ENCODE assay signal across 8 mouse cellular contexts in genomic region chr5:67427443-67428360, GRCm38 (mm10). TPM values are rescaled to one million over a fixed set of nuclear protein-coding genes. Genes with fewer than 3 reads are reported as not detected.
DNase-seq lines count a peak whose midpoint lies in the region; ATAC-seq lines count a peak whose summit lies in the region.

Gene Bend4, minus strand, starts transcription at chr5:67428310.

- H3K9ac ChIP-seq in intestine, embryonic 14.5 days (ENCODE audit: low read length): peak within 1 kb of the TSS; percentile 56

- peak within 1 kb of the TSS; percentile 65 for H3K4me3 ChIP-seq in intestine, embryonic 14.5 days (ENCODE audit: low read depth, low read length)

- peaks cover 15% of the 10 kb centered on the region for H3K27me3 ChIP-seq in intestine, embryonic 14.5 days (replicated peaks; ENCODE audit: control insufficient read depth, insufficient read depth, low read length)

- ATAC-seq in activated CD4-positive, CD25-positive, alpha-beta regulatory T cell, adult 4 months: peak; percentile 36
- peak; percentile 84 for ATAC-seq in intestine, embryonic 14.5 days (replicated peaks; ENCODE audit: low FRiP score, low TSS enrichment, low read depth)
- ATAC-seq in megakaryocyte-erythroid progenitor cell, adult 5-6 weeks (replicated peaks; ENCODE audit: low FRiP score, low TSS enrichment, poor library complexity, severe bottlenecking): peak; percentile 66
- no peak for ATAC-seq in erythroid progenitor cell, adult 5-6 weeks (replicated peaks; ENCODE audit: low FRiP score, poor library complexity, severe bottlenecking)

- WGBS in intestine, embryonic 14.5 days: 2% methylated on average over 81 of the region's 90 CpGs

- intact Hi-C loops in gastrocnemius, postnatal 14 days (cut with DNase I; ENCODE audit: low total_unique reads): no loop called here
- intact Hi-C loops in left cerebral cortex, postnatal 25 days (cut with DNase I): no loop called here

- no peaks in the 10 kb centered on the region for H3K36me3 ChIP-seq in intestine, embryonic 14.5 days (ENCODE audit: control insufficient read depth, insufficient read depth, low read length)

- 0 out of 2 replicates have a peak, but pooled peaks cover 3% of the 10 kb centered on the region for H3K4me1 ChIP-seq in intestine, embryonic 14.5 days (replicated peaks; ENCODE audit: control insufficient read depth, insufficient read depth, low read length)

- H3K4me2 ChIP-seq in intestine, embryonic 14.5 days (ENCODE audit: low read length): peak within 1 kb of the TSS; percentile 76

- no peak within 1 kb of the TSS for H3K27ac ChIP-seq in intestine, embryonic 14.5 days (ENCODE audit: low read depth)

- DNase-seq in cerebellum, postnatal 36 days: peak; percentile 66 to 72
- DNase-seq in gastrocnemius, postnatal 14 days: peak; percentile 61
- DNase-seq in intestine, embryonic 14.5 days (ENCODE audit: low spot score): peak; percentile 84
- DNase-seq in left cerebral cortex, postnatal 25 days (ENCODE audit: low spot score in 2 of 2): peak; percentile 78 to 83
- DNase-seq in right cerebral cortex, postnatal 36 days (ENCODE audit: low spot score in 2 of 2): peak; percentile 74 to 75

- H3K9me3 ChIP-seq in intestine, embryonic 14.5 days (ENCODE audit: control insufficient read depth, low read length): no peaks in the 10 kb centered on the region

RNA-seq across cellular contexts. Expression of gene Bend4, which starts in this region (rescaled TPM):
- under 1 TPM; 0.19 to 0.20 TPM for polyA plus RNA-seq in activated CD4-positive, CD25-positive, alpha-beta regulatory T cell, adult 4 months (2017; shearing (Covaris generic))
- total RNA-seq in gastrocnemius, postnatal 14 days (2021): under 1 TPM; 0.82 to 0.97 TPM
- 5.1 and 6.0 TPM in 2 replicates for polyA plus RNA-seq in intestine, embryonic 14.5 days (2014; fragmentation: Nextera tagmentation; extraction: Ambion mirVana)
- total RNA-seq in left cerebral cortex, postnatal 25 days (2021): 1 to 10 TPM; 8.2 to 8.3 TPM
- total RNA-seq in megakaryocyte-erythroid progenitor cell, adult 5-6 weeks (2014; fragmentation: Nextera tagmentation): 0.40 and 0.55 TPM in 2 replicates
- 0.75 and 1.3 TPM in 2 replicates for total RNA-seq in megakaryocyte-erythroid progenitor cell, adult 5-6 weeks (2017)
- total RNA-seq in erythroid progenitor cell, adult 5-6 weeks (2015; ENCODE audit: low replicate concordance): not detected in 2 replicates
- total RNA-seq in erythroid progenitor cell, adult 5-6 weeks (2017; ENCODE audit: low replicate concordance): 0.08 TPM in 1 of 2 replicates, not detected in the other

Comparison
In these comparisons a context has a peak if more than half of its experiments do, and no peak if none do; other contexts are left out.
1. Peak in ATAC-seq in activated CD4-positive, CD25-positive, alpha-beta regulatory T cell, adult 4 months; RNA of the gene not detected or under 1 TPM.
2. Peak in DNase-seq in gastrocnemius, postnatal 14 days; RNA of the gene not detected or under 1 TPM.